Mouse (Mus musculus) liver, embryonic 11.5 days (tissue): ENCODE data around the gene H2-Eb2. TPM values are rescaled to one million over a fixed set of nuclear protein-coding genes. Genes with fewer than 3 reads are reported as not detected.

ENCODE experiments used
- ATAC-seq: fragments of 200-750 bp; cut with Nextera tagmentation; replicated peaks from 2 replicates; pipeline ENCODE4 v1.8.0; 2017; ENCODE audit warnings: moderate number of reproducible peaks, mild to moderate bottlenecking, moderate TSS enrichment, moderate library complexity; ENCODE audit not compliant: low FRiP score
- DNase-seq: peaks from one replicate; pipeline ENCODE4 v3.0.0-alpha.2; 2017; ENCODE audit warnings: low spot score
- H3K27ac ChIP-seq: fragments of 300-500 bp; sonication (generic); 2 replicates; pipeline ENCODE4 v1.5.1; 2014; ENCODE audit warnings: mild to moderate bottlenecking, low read depth, low read length, control low read depth
- H3K27me3 ChIP-seq: fragments of 300-500 bp; sonication (generic); replicated peaks from 2 replicates; pipeline ENCODE4 v1.6.1; 2014; ENCODE audit warnings: low read length, mixed read lengths; ENCODE audit not compliant: control insufficient read depth, insufficient read depth
- H3K36me3 ChIP-seq: fragments of 300-500 bp; sonication (generic); 2 replicates; pipeline ENCODE4 v1.6.1; 2014; ENCODE audit warnings: mild to moderate bottlenecking, low read length, moderate library complexity, mixed read lengths; ENCODE audit not compliant: control insufficient read depth, insufficient read depth
- H3K4me1 ChIP-seq: fragments of 300-500 bp; sonication (generic); replicated peaks from 2 replicates; pipeline ENCODE4 v1.6.1; 2014; ENCODE audit warnings: low read length, mixed read lengths; ENCODE audit not compliant: control insufficient read depth, insufficient read depth
- H3K4me2 ChIP-seq: fragments of 300-500 bp; sonication (generic); 2 replicates; pipeline ENCODE4 v1.6.1; 2014; ENCODE audit warnings: mild to moderate bottlenecking, control low read depth, moderate library complexity
- H3K4me3 ChIP-seq: fragments of 300-500 bp; sonication (generic); 2 replicates; pipeline ENCODE4 v1.5.1; 2014; ENCODE audit warnings: low read depth, low read length, control low read depth
- H3K9ac ChIP-seq: fragments of 300-500 bp; sonication (generic); 2 replicates; pipeline ENCODE4 v1.6.1; 2014; ENCODE audit warnings: low read depth, low read length, control low read depth
- H3K9me3 ChIP-seq: fragments of 300-500 bp; sonication (generic); 2 replicates; pipeline ENCODE4 v1.6.1; 2016; ENCODE audit warnings: low read length, inconsistent platforms, mixed read lengths; ENCODE audit not compliant: control insufficient read depth
- WGBS: fragments of 180-500 bp; shearing (Covaris S2); extraction: QIAGEN DNeasy Blood & Tissue Kit; methylation state at CpG from one replicate; pipeline ENCODE4 v1.1.7; 2014; 5-methylcytosine and 5-hydroxymethylcytosine counted together
- polyA plus RNA-seq: library from polyadenylated mRNA; unstranded; fragments of >200 nt; fragmentation: Nextera tagmentation; extraction: Ambion mirVana; gene quantifications from 2 replicates; pipeline ENCODE4 v1.2.1, GENCODE M21; 2014

The H2-Eb2 gene
- polyA plus RNA-seq, 1 experiment from 2014 or later: not detected

GRCm38 (mm10) chr17:34354539-34354938 lies 29.1 kb downstream of the H2-Eb2 start, which contains the start of gene Btnl2:
Btnl2 (plus strand) TSS chr17:34354822.
- H3K9me3 ChIP-seq: no peaks in the 10 kb centered on the region
- ATAC-seq (no peak), DNase-seq (no peak)
- H3K36me3 ChIP-seq: no peaks in the 10 kb centered on the region
- 78% methylated on average over 5 of the region's 5 CpGs for WGBS
- no peak within 1 kb of the TSS for H3K27ac ChIP-seq
- peaks cover 4% of the 10 kb centered on the region; the same call in 1 of the 2 replicates for H3K27me3 ChIP-seq
- no peak within 1 kb of the TSS for H3K4me3 ChIP-seq
- no peak within 1 kb of the TSS for H3K9ac ChIP-seq
- H3K4me2 ChIP-seq: no peak within 1 kb of the TSS
- no peaks in the 10 kb centered on the region for H3K4me1 ChIP-seq

GRCm38 (mm10) chr17:34354940-34355339 lies 29.5 kb downstream of the H2-Eb2 start:
- DNase-seq (no peak), ATAC-seq (no peak)
- Histone ChIP-seq H3K4me1 (no peaks in the 10 kb centered on the region), H3K4me3 (no peak overlapping the region), H3K27me3 (peaks cover 4% of the 10 kb centered on the region; the same call in 1 of the 2 replicates), H3K36me3 (no peaks in the 10 kb centered on the region), H3K9me3 (no peaks in the 10 kb centered on the region), H3K27ac (no peak overlapping the region), H3K9ac (no peak overlapping the region), H3K4me2 (no peak overlapping the region)
- 65% methylated on average over 1 of the region's 1 CpGs for WGBS

- 80% methylated on average over 15 of the region's 15 CpGs for WGBS
- no peak for DNase-seq
- no peaks in the 10 kb centered on the region for H3K4me1 ChIP-seq
These were observed 37.6 kb downstream of the H2-Eb2 start for GRCm38 (mm10) chr17:34362954-34363546.

GRCm38 (mm10) chr17:34363676-34364310 lies 38.3 kb downstream of the H2-Eb2 start:
- 66% methylated on average over 3 of the region's 3 CpGs for WGBS
- Histone ChIP-seq H3K27me3 (no peaks in the 10 kb centered on the region), H3K36me3 (no peaks in the 10 kb centered on the region), H3K27ac (no peak overlapping the region), H3K4me2 (no peak overlapping the region), H3K9me3 (no peaks in the 10 kb centered on the region), H3K4me3 (no peak overlapping the region), H3K4me1 (no peaks in the 10 kb centered on the region), H3K9ac (no peak overlapping the region)
- no peak for DNase-seq
- no peak for ATAC-seq

More at GRCm38 (mm10) chr17:34362954-34363546, 37.6 kb downstream of the H2-Eb2 start:
- Histone ChIP-seq H3K27ac (no peak overlapping the region), H3K4me2 (no peak overlapping the region), H3K9ac (no peak overlapping the region), H3K36me3 (no peaks in the 10 kb centered on the region), H3K9me3 (no peaks in the 10 kb centered on the region), H3K27me3 (peaks cover 1% of the 10 kb centered on the region; the same call in 1 of the 2 replicates), H3K4me3 (no peak overlapping the region)
- ATAC-seq: no peak

- no peak overlapping the region for H3K4me3 ChIP-seq
- no peaks in the 10 kb centered on the region for H3K27me3 ChIP-seq
- H3K36me3 ChIP-seq: no peaks in the 10 kb centered on the region
- no peak overlapping the region for H3K9ac ChIP-seq
- 74% methylated on average over 10 of the region's 10 CpGs for WGBS
- no peak overlapping the region for H3K27ac ChIP-seq
- no peaks in the 10 kb centered on the region for H3K4me1 ChIP-seq
- no peaks in the 10 kb centered on the region for H3K9me3 ChIP-seq
- no peak for ATAC-seq
- H3K4me2 ChIP-seq: no peak overlapping the region
- no peak for DNase-seq
These were observed 39.6 kb downstream of the H2-Eb2 start for GRCm38 (mm10) chr17:34365031-34365430.

- ATAC-seq: no peak
These were observed 45.1 kb downstream of the H2-Eb2 start for GRCm38 (mm10) chr17:34370563-34370962.

GRCm38 (mm10) chr17:34373055-34373709 lies 47.7 kb downstream of the H2-Eb2 start:
- no peaks in the 10 kb centered on the region for H3K4me1 ChIP-seq
- H3K27me3 ChIP-seq: peaks cover 2% of the 10 kb centered on the region; the same call in 1 of the 2 replicates
- no peaks in the 10 kb centered on the region for H3K36me3 ChIP-seq
- WGBS: 78% methylated on average over 6 of the region's 6 CpGs
- no peak overlapping the region for H3K27ac ChIP-seq
- H3K4me2 ChIP-seq: no peak overlapping the region
- H3K4me3 ChIP-seq: no peak overlapping the region
- no peak overlapping the region for H3K9ac ChIP-seq
- no peaks in the 10 kb centered on the region for H3K9me3 ChIP-seq
- ATAC-seq (no peak), DNase-seq (no peak)

More at GRCm38 (mm10) chr17:34370563-34370962, 45.1 kb downstream of the H2-Eb2 start:
- Histone ChIP-seq H3K4me1 (no peaks in the 10 kb centered on the region), H3K36me3 (no peaks in the 10 kb centered on the region), H3K27me3 (peaks cover 2% of the 10 kb centered on the region; the same call in 1 of the 2 replicates), H3K4me2 (no peak overlapping the region), H3K9me3 (no peaks in the 10 kb centered on the region), H3K27ac (no peak overlapping the region), H3K9ac (no peak overlapping the region), H3K4me3 (no peak overlapping the region)
- 49% methylated on average over 4 of the region's 4 CpGs for WGBS
- no peak for DNase-seq

- WGBS: 64% methylated on average over 2 of the region's 2 CpGs
- Histone ChIP-seq H3K9ac (no peak within 1 kb of the TSS), H3K4me2 (no peak within 1 kb of the TSS), H3K4me3 (no peak within 1 kb of the TSS), H3K4me1 (no peaks in the 10 kb centered on the region), H3K9me3 (no peaks in the 10 kb centered on the region), H3K27me3 (peaks cover 2% of the 10 kb centered on the region), H3K36me3 (no peaks in the 10 kb centered on the region), H3K27ac (no peak within 1 kb of the TSS)
- no peak for DNase-seq
- ATAC-seq: no peak
These were observed 51.4 kb downstream of the H2-Eb2 start, which contains the start of gene Btnl1 for GRCm38 (mm10) chr17:34376847-34377246. Btnl1 (plus strand) TSS chr17:34377132.
